Mouse (Mus musculus): ENCODE results near the gene Hap1. TPM values are rescaled to one million over a fixed set of nuclear protein-coding genes. Genes with fewer than 3 reads are reported as not detected.
"Not testable (repeated sequence)": the region's sequence is repeated elsewhere in the genome, so short reads cannot be mapped to it uniquely, and the experiment has no call there.

The Hap1 gene
- polyA plus RNA-seq, 1 experiment from 2014 or later = 0.39 TPM

DNA sequence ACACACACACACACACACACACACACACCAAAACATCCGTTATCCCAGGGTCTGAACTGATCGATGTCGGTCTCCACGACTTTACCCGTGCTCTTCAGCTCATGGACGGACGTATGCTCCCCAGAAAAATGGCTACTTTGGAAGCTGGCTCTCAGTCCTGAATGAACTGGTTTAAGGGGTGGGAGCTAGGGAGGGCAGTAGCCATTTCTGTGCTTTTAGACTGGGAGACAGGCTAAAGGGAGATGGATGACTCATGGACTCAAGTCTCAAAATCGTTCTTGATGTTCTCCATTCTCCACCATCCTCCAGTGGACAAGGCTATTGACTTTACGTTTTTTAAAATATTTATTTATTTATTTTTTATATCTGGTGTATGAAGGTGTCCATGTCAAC lies 887 bp upstream of the Hap1 start:
- 18% methylated on average over 9 of the region's 9 CpGs for WGBS
- peaks cover 3% of the 10 kb centered on the region for H3K4me1 ChIP-seq (ENCODE audit: control insufficient read depth, insufficient read depth, low read length)
- H3K27ac ChIP-seq (replicated peaks; ENCODE audit: low read depth, low read length) = no peak overlapping the region
- no peak overlapping the region for H3K4me2 ChIP-seq (ENCODE audit: low read depth, severe bottlenecking)
- ATAC-seq (ENCODE audit: insufficient number of reproducible peaks, low FRiP score, low TSS enrichment, low read depth) (no peak), DNase-seq (ENCODE audit: low spot score) (no peak)
- no peak overlapping the region for H3K9ac ChIP-seq (ENCODE audit: low read length)
- no peak overlapping the region for H3K4me3 ChIP-seq (ENCODE audit: low read depth, low read length)
- no peaks in the 10 kb centered on the region for H3K36me3 ChIP-seq (ENCODE audit: control insufficient read depth, insufficient read depth, low read length)
- H3K9me3 ChIP-seq (ENCODE audit: control insufficient read depth, low read length) = no peaks in the 10 kb centered on the region
- H3K27me3 ChIP-seq (ENCODE audit: control insufficient read depth, insufficient read depth, low read length) = peaks cover 60% of the 10 kb centered on the region

DNA sequence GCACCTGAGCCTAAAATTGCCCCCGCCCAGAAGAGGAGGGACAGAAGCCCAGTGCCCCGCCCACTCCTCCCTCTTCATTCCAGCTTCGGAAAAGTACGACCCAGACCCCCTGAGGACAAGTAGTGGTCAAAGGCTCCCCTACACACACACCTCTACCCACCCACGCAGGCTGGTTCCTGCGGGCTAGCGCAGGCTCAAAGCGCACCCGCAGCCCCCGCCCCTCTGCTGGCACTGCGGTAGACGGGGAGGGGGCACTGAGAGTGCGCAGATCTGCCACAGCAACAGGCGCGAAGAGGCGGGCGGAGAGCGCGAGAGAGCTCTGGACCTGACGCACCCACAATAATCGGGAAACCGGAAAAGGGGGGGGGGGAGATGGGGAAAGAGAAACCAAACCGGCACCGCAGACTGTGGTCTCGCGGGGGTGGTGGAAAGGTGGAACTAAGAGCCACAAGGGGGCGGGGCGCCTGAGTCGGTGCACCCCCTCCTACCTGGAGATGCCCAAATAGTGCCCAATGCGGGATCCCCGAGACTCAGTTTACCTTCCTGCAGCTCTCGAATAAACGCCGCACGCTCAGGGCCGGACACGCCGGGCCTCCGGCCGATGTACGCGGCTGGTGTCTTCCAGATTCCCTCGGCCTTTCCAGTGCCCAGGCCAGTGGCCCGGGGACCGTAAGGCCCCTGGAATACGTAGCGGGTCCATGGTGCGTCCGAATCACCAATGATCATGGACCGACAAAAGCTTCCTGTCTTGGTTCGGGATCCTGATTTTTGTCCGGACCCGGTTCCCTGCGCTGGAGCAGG lies 577 bp downstream of the Hap1 start:
- Histone ChIP-seq H3K9me3 (ENCODE audit: control insufficient read depth, low read length) (no peaks in the 10 kb centered on the region), H3K4me3 (ENCODE audit: low read depth, low read length) (peak overlapping the region; percentile 48), H3K9ac (ENCODE audit: low read length) (no peak overlapping the region), H3K4me2 (ENCODE audit: low read depth, severe bottlenecking) (peak overlapping the region; percentile 84), H3K4me1 (ENCODE audit: control insufficient read depth, insufficient read depth, low read length) (peaks cover 3% of the 10 kb centered on the region), H3K27me3 (ENCODE audit: control insufficient read depth, insufficient read depth, low read length) (peaks cover 58% of the 10 kb centered on the region), H3K27ac (replicated peaks; ENCODE audit: low read depth, low read length) (no peak overlapping the region), H3K36me3 (ENCODE audit: control insufficient read depth, insufficient read depth, low read length) (no peaks in the 10 kb centered on the region)
- WGBS = 2% methylated on average over 53 of the region's 54 CpGs
- DNase-seq (ENCODE audit: low spot score) = peak; percentile 48
- ATAC-seq (ENCODE audit: insufficient number of reproducible peaks, low FRiP score, low TSS enrichment, low read depth) = no peak

DNA sequence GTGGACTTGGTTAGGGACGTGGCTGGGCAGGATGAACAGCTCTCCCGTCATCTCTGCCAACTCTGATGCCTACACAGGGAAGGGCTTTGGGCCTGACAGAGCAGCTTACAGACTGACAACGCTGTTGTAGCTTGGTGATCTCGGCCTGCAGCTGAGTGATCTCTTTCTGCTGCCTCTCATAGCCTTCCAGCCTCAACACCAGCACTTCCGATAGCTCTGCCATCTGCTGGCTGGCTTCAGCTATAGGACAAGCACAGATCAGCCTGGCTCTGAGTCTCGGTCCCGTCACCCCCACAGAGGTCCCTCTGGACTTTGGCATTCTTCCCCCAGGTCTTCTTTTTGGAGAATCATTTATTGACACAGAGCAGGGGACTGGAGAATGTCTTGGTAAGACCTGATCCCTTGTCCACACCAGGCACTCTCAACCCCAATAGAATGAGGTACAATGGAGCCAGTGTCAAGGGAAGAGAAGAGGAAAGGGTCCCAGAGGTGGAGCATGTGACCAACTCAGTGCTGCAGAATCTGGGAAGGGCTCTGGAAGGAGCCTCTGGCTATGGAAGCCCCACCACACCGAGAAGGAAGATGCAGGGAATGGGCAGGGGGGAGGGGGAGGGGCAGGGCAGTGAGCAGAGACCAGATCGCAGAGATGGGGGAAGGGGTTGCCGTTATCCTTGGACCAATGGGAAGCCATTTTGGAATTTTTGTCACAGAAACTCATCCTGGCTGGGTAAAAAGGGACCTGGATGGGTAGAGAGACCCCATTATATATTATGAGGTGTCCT lies 3.7 kb downstream of the Hap1 start:
- WGBS = 26% methylated on average over 10 of the region's 10 CpGs
- H3K27ac ChIP-seq (replicated peaks; ENCODE audit: low read depth, low read length) = no peak overlapping the region
- peak; percentile 46 for DNase-seq (ENCODE audit: low spot score)
- no peak overlapping the region for H3K9ac ChIP-seq (ENCODE audit: low read length)
- no peak overlapping the region for H3K4me2 ChIP-seq (ENCODE audit: low read depth, severe bottlenecking)
- no peak overlapping the region for H3K4me3 ChIP-seq (ENCODE audit: low read depth, low read length)
- H3K9me3 ChIP-seq (ENCODE audit: control insufficient read depth, low read length) = no peaks in the 10 kb centered on the region
- no peaks in the 10 kb centered on the region for H3K36me3 ChIP-seq (ENCODE audit: control insufficient read depth, insufficient read depth, low read length)
- H3K4me1 ChIP-seq (ENCODE audit: control insufficient read depth, insufficient read depth, low read length) = peaks cover 3% of the 10 kb centered on the region
- no peak for ATAC-seq (ENCODE audit: insufficient number of reproducible peaks, low FRiP score, low TSS enrichment, low read depth)
- H3K27me3 ChIP-seq (ENCODE audit: control insufficient read depth, insufficient read depth, low read length) = peaks cover 42% of the 10 kb centered on the region

DNA sequence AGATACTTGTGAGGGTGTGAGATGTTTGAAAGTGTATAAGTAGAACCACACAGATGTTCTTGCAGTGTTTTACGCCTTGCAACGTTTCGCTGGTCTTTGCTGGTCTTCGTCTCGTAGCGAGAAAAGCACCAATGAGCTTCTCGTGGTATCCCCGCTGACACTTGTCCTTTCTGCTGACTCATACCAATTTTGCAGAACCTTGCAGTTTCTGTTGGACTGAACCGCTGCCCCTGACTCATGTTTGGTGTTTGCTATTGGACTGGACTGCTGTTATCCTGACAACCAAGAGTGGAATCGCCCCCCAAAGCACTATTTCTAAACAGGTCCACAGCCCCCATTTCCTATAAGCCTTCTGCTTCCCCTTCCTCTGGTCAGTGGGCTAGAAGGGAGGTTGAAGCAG lies 11.7 kb downstream of the Hap1 start:
- WGBS = 89% methylated on average over 10 of the region's 10 CpGs

DNA sequence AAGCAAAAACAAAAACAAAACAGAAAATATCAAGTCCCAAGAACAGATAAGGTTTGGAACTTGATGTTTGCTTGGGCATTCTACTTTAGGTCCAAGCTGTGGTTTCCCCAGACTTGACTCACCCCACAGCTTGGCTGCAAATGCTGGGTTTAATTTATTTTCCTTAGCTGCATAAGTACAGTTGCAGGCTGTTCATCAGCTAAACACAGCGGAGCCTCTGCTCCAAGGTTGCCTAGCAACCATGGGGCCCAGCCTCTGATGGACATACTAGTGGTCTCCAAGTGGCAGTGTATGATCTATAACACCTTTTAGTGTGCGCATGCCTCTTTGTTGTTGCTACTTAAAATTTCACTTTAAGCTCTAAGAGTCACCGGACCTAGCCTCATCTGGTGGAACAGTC lies 20.2 kb downstream of the Hap1 start:
- Histone ChIP-seq H3K4me1 (ENCODE audit: control insufficient read depth, insufficient read depth, low read length) (0 out of 2 replicates have a peak, but pooled peaks cover 8% of the 10 kb centered on the region), H3K4me2 (ENCODE audit: low read depth, severe bottlenecking) (no peak overlapping the region), H3K4me3 (ENCODE audit: low read depth, low read length) (no peak overlapping the region), H3K9me3 (ENCODE audit: control insufficient read depth, low read length) (no peaks in the 10 kb centered on the region), H3K36me3 (ENCODE audit: control insufficient read depth, insufficient read depth, low read length) (no peaks in the 10 kb centered on the region), H3K27ac (replicated peaks; ENCODE audit: low read depth, low read length) (no peak overlapping the region), H3K27me3 (ENCODE audit: control insufficient read depth, insufficient read depth, low read length) (no peaks in the 10 kb centered on the region), H3K9ac (ENCODE audit: low read length) (no peak overlapping the region)
- no peak for DNase-seq (ENCODE audit: low spot score)
- 65% methylated on average over 3 of the region's 3 CpGs for WGBS
- no peak for ATAC-seq (ENCODE audit: insufficient number of reproducible peaks, low FRiP score, low TSS enrichment, low read depth)

More for the DNA sequence above, 11.7 kb downstream of the Hap1 start:
- H3K4me1 ChIP-seq (ENCODE audit: control insufficient read depth, insufficient read depth, low read length) = no peaks in the 10 kb centered on the region
- no peaks in the 10 kb centered on the region for H3K9me3 ChIP-seq (ENCODE audit: control insufficient read depth, low read length)
- no peak for ATAC-seq (ENCODE audit: insufficient number of reproducible peaks, low FRiP score, low TSS enrichment, low read depth)
- no peak overlapping the region for H3K9ac ChIP-seq (ENCODE audit: low read length)
- no peak for DNase-seq (ENCODE audit: low spot score)
- H3K4me3 ChIP-seq (ENCODE audit: low read depth, low read length) = no peak overlapping the region
- no peak overlapping the region for H3K4me2 ChIP-seq (ENCODE audit: low read depth, severe bottlenecking)
- H3K27ac ChIP-seq (replicated peaks; ENCODE audit: low read depth, low read length) = no peak overlapping the region
- H3K36me3 ChIP-seq (ENCODE audit: control insufficient read depth, insufficient read depth, low read length) = no peaks in the 10 kb centered on the region
- H3K27me3 ChIP-seq (ENCODE audit: control insufficient read depth, insufficient read depth, low read length) = no peaks in the 10 kb centered on the region

DNA sequence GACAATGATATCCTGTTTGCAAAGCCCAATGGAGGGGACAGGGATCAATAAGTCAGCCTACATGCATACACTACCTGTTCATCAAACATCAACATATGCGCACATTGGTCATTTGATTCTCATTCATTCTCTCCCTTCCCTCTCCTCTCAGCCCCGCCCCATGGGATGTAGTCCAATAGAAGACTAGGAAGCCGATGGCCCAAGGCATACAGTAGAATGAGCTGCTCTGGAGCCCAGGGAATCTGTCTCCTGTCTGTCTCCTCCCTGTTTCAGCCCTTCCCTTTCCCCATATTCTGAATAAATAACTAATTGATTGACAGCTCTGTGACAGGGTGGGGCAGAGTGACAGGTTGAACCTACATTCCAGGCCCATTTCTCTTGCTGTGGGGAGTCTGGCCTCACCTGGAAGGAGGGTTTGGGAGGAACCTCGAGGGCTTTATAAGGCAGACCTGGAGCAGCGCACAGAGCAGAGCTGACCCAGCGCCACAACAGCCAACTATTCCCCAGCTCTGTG lies 21.9 kb downstream of the Hap1 start, which contains the start of gene Gast:
Gene Gast (plus strand): TSS at position 464 of the 514 bp plus-strand sequence.
- H3K27me3 ChIP-seq (ENCODE audit: control insufficient read depth, insufficient read depth, low read length) = no peaks in the 10 kb centered on the region
- DNase-seq (ENCODE audit: low spot score) (no peak), ATAC-seq (ENCODE audit: insufficient number of reproducible peaks, low FRiP score, low TSS enrichment, low read depth) (no peak)
- H3K9ac ChIP-seq (ENCODE audit: low read length) = no peak within 1 kb of the TSS
- H3K36me3 ChIP-seq (ENCODE audit: control insufficient read depth, insufficient read depth, low read length) = no peaks in the 10 kb centered on the region
- WGBS = 78% methylated on average over 6 of the region's 6 CpGs
- no peaks in the 10 kb centered on the region for H3K9me3 ChIP-seq (ENCODE audit: control insufficient read depth, low read length)
- H3K4me1 ChIP-seq (ENCODE audit: control insufficient read depth, insufficient read depth, low read length) = 0 out of 2 replicates have a peak, but pooled peaks cover 8% of the 10 kb centered on the region
- H3K27ac ChIP-seq (replicated peaks; ENCODE audit: low read depth, low read length) = no peak within 1 kb of the TSS
- no peak within 1 kb of the TSS for H3K4me3 ChIP-seq (ENCODE audit: low read depth, low read length)
- H3K4me2 ChIP-seq (ENCODE audit: low read depth, severe bottlenecking) = no peak within 1 kb of the TSS

DNA sequence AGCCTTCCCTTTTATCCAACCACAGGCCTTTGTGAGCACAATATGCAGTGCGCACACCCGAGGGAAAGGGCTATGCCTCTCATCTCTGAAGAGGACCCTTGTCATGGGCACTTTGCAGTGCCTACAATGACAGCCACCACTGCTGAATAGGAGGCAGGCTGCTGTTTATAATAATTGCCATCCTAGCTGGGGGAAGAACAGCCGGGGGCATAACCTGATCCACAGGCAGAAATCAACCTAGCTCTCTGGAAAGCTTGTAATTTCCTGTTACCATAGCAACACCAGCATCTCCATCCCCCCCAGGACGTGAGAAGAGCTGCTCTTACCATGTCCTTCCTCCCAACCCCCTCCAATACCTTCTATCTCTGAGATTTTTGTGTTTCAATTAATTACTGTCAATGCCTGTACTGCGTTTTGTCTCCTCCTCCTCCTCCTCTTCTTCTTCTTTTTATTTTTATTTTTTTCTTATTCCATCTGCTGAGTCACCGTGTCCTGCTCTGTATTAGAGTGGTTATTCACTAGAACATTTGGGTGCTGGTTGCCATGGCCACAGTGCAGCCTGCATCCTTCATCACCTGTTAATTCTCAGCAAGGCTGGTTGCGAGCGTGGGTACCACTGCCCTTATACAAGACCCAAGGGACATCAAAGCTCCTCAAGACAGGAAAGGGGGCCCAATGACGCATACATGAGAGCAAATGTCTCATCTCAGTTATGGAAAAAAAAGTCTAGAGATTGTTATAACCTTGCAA lies 23.0 kb downstream of the Hap1 start:
- WGBS = 65% methylated on average over 9 of the region's 9 CpGs
- H3K4me2 ChIP-seq (ENCODE audit: low read depth, severe bottlenecking) = no peak overlapping the region
- H3K27me3 ChIP-seq (ENCODE audit: control insufficient read depth, insufficient read depth, low read length) = no peaks in the 10 kb centered on the region
- DNase-seq (ENCODE audit: low spot score) (no peak), ATAC-seq (ENCODE audit: insufficient number of reproducible peaks, low FRiP score, low TSS enrichment, low read depth) (no peak)
- H3K9me3 ChIP-seq (ENCODE audit: control insufficient read depth, low read length) = no peaks in the 10 kb centered on the region
- no peak overlapping the region for H3K9ac ChIP-seq (ENCODE audit: low read length)
- H3K27ac ChIP-seq (replicated peaks; ENCODE audit: low read depth, low read length) = no peak overlapping the region
- H3K4me1 ChIP-seq (ENCODE audit: control insufficient read depth, insufficient read depth, low read length) = 0 out of 2 replicates have a peak, but pooled peaks cover 8% of the 10 kb centered on the region
- H3K4me3 ChIP-seq (ENCODE audit: low read depth, low read length) = no peak overlapping the region
- H3K36me3 ChIP-seq (ENCODE audit: control insufficient read depth, insufficient read depth, low read length) = no peaks in the 10 kb centered on the region

DNA sequence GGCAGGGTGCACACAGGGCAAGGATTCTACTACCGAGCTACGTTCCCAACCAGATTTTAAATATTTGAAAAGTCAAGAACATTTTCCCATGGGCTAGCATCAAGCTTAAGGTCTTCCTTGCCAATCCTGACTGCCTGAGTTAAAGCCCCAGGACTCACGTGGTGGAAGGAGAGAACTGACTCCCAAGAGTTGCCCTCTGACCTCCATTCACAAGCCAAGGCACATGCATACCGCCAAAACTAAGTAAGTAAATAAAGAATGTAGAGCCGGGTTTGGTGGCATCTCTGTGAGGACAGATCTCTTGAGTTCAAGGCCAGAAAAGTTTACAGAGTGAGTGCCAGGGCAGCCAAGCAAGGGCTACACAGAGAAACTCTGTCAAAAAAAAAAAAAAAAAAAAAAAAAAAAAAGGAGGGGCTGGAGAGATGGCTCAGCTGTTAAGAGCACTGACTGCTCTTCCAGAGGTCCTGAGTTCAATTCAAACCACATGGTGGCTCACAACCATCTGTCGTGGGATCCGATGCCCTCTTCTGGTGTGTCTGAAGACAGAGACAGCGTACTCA lies 25.0 kb downstream of the Hap1 start:
- ATAC-seq (ENCODE audit: insufficient number of reproducible peaks, low FRiP score, low TSS enrichment, low read depth); H3K4me2 ChIP-seq (ENCODE audit: low read depth, severe bottlenecking); H3K4me3 ChIP-seq (ENCODE audit: low read depth, low read length); H3K27me3 ChIP-seq (ENCODE audit: control insufficient read depth, insufficient read depth, low read length); H3K9me3 ChIP-seq (ENCODE audit: control insufficient read depth, low read length); DNase-seq (ENCODE audit: low spot score); H3K4me1 ChIP-seq (ENCODE audit: control insufficient read depth, insufficient read depth, low read length); H3K36me3 ChIP-seq (ENCODE audit: control insufficient read depth, insufficient read depth, low read length); H3K27ac ChIP-seq (replicated peaks; ENCODE audit: low read depth, low read length); H3K9ac ChIP-seq (ENCODE audit: low read length): not testable (repeated sequence)
- WGBS = 63% methylated on average over 8 of the region's 8 CpGs

All from limb, embryonic 11.5 days (tissue).